Mouse (Mus musculus) mouse embryonic stem cell (cell line): Measurements from ENCODE around the gene Fgf16.

Experiments
- in situ Hi-C, 2 experiments: fragments of 300-500 bp; cut with MboI; formaldehyde crosslinking; loops; 1 replicate in 1 of 2; 3 replicates in 1 of 2; pipeline ENCODE4 v1.14.3; 2019 to 2020; ENCODE audit warnings: low sequenced_read_pairs in 2 of 2, low pct_unique_long_range_greater_than_20kb in 1 of 2, mixed read lengths in 1 of 2; ENCODE audit not compliant: unreplicated experiment in 1 of 2

Gene Fgf16

DNA sequence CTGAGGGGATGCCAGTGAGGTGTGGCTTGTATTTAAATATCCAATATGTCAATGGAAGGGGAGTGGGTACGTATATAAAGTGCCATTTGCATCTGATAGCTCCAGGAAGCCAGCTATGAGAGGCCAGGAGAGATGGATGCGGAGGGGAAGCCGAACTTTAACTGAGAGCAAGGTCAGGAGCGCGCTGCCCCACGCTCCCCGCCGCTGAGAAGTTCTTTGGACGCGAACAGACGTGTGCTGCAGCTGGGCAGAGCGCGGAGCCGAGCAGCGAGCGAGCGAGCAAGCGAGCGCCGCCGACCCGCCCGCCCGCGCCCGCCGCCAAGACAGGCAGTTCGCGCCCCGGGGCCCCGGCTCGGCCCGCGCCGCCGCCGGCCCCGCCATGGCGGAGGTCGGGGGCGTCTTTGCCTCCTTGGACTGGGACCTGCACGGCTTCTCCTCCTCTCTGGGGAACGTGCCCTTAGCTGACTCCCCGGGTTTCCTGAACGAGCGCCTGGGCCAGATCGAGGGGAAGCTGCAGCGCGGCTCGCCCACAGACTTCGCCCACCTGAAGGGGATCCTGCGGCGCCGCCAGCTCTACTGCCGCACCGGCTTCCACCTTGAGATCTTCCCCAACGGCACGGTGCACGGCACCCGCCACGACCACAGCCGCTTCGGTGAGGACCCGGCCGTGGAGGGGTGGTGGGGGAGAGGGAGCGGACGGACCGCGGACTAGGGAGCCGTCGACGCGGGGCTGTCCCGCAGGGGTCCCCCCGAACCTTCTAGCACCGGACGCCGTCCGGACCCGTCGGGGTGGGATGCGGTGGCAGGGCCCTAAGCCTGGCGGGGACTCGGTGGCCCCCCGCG lies at the start of gene Fgf16:
Gene Fgf16, plus strand, starts transcription at position 118 of the 843 bp plus-strand sequence.
- in situ Hi-C loops: loop anchor here in 1 of 2 experiments (25.0 kb wide), 1 partner anchor 398 kb away; no protein-coding TSS in a partner anchor

GRCm38 (mm10) chrX:105714740-105715139 lies 49.3 kb upstream of the Fgf16 start:
- in situ Hi-C loops: no loop called here

DNA sequence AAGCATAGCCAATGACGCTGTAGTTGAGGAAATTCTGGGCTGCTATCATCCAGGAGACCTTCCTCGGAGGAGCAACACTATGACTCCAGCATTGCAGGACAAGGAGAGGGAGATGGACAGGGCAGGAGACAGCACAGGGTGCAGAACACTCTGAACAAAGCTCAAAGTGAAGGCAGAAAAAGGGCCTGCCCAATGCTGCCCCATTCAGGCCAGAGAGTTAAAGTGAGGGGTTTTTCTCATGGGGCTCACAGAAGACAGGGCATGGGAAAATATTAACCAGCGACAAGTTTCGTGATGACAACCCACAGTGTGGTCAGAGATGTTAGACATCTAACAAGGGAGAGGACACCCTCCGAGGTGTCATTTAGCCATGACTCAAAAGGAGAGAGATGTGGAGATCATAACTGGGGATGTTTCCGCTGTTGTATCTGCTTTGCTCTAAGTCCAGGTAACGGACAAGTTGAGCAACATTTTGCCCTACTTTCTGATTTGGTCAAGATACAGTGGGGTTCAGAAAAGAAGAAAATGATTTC lies 48.2 kb upstream of the Fgf16 start:
- in situ Hi-C loops: no loop called here

DNA sequence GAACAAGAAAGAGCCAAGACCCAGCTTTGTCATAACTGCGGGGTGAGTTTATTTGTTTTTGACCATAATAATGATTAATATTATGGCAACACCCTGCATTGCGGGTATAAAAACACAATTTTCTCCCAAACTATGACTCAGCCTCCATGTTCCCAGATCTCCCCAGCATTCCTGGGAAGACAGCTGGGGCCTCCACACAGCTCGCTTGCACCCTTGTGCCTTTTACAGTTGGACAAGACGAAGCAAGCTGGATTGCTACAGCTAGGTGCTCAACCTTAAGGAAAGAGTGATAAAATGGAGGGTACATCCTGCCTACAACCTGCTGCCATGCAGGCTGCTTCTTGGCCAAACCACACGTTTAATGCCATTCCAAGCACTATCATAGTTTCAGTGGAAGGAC lies 45.7 kb upstream of the Fgf16 start:
- in situ Hi-C loops: no loop called here

DNA sequence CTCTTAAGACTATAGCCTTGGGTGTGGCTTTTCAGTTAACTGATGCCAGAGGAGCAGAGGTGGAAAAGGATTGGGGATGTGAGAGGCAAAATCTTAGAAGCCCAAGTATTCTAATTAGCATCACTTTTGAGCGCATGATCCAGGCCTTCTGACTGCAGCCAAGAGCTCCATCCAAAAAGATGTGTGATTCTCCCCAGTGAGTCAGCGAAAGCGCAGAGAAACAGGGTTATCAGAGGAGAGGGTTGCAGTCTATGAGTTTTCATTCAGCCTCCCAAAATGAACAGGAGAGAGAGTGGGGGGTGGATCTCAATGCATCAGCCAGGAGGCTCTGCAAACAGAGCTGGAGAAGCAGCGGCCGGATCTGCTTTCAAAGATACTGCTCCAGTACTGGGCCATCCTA lies 45.1 kb upstream of the Fgf16 start:
- in situ Hi-C loops: no loop called here

DNA sequence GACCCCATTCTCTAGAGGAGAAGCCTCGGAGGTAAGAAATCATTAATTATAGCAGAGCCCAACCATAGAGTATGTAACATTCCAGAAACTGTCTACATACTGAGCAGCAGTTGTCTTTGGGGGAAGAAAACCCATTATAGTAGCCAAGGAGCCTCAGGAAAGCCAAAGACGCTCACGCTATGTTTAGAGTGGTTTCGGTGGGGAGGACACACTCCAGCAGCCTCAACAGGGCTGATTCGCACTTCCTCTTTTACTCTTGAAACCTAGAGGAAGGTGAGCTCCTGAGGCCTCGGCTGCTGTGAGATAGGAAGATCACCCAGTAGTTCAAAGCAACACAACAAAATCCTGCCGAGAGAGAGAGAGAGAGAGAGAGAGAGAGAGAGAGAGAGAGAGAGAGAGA lies 39.9 kb upstream of the Fgf16 start:
- in situ Hi-C loops: no loop called here

DNA sequence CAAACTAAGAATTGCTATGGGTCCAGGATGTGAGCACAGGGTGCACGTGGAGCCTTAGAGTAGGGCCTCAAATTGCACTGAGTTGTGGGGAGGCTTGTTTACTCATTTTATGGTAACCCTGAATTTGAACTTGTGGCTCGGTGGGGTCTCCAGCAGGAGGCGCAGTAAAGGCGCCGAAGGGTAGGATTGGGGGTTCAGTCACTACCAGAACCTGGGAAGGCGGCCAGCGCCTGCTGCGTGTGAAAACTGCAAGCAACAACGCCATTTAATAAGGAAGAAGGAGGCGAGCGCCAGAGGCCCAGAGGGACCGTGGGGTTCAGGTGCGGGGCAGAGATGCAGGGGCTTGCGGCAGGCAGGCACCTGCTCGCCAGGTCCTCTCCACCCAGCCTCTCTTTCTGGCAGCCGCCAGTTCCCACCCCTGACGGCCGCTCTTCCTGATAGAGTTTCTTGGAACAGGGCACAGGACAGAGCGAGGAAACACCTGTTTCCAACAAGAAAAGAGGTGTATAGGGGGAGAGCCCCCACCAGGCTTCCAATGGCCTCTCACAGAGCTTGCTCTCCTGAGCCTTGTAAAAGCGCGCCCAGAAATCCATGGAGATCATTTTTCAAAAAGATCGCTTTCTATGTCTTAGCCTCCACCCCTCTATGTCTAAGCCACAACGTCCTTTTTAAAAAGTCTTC lies 1.1 kb upstream of the Fgf16 start:
- in situ Hi-C loops: loop anchor here in 1 of 2 experiments (25.0 kb wide), 1 partner anchor 399 kb away; no protein-coding TSS in a partner anchor

- in situ Hi-C loops: loop anchor here in 1 of 2 experiments (25.0 kb wide), 1 partner anchor 399 kb away; no protein-coding TSS in a partner anchor
These were observed 467 bp upstream of the Fgf16 start for GRCm38 (mm10) chrX:105763612-105764011.

GRCm38 (mm10) chrX:105765005-105765706 lies 1.1 kb downstream of the Fgf16 start:
- in situ Hi-C loops: loop anchor here in 1 of 2 experiments (25.0 kb wide), 1 partner anchor 397 kb away; no protein-coding TSS in a partner anchor

GRCm38 (mm10) chrX:105766013-105766412 lies 1.9 kb downstream of the Fgf16 start:
- in situ Hi-C loops: loop anchor here in 1 of 2 experiments (25.0 kb wide), 1 partner anchor 396 kb away; no protein-coding TSS in a partner anchor

DNA sequence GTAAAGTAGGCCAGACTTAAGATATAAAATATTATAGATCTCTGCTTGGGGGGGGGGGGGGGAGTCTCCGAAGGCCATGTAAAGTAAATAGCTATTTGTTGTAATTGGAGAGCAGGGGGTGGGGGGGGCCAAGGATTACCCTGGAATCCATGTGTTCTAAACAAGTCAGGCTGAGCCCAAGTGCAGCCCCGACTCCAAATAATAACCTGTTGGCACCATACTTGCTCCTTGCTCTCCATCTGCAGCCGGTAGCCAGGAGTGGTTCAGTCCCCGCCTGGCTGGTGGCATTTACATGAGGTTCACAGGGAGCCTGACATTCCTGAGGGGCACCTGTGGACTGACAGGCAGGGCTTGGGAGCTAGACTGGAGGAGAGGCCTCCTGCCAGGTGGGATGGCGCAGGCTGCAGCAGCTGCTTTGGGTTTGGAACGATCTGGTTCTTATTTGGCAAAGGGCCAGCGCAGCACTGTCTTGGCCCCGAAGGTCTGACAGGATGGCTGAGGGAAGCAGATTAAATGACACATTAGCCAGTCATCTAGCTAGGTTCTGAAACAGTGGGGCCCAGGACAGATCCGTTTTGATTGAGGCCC lies 3.2 kb downstream of the Fgf16 start:
- in situ Hi-C loops: loop anchor here in 1 of 2 experiments (25.0 kb wide), 1 partner anchor 395 kb away; no protein-coding TSS in a partner anchor

DNA sequence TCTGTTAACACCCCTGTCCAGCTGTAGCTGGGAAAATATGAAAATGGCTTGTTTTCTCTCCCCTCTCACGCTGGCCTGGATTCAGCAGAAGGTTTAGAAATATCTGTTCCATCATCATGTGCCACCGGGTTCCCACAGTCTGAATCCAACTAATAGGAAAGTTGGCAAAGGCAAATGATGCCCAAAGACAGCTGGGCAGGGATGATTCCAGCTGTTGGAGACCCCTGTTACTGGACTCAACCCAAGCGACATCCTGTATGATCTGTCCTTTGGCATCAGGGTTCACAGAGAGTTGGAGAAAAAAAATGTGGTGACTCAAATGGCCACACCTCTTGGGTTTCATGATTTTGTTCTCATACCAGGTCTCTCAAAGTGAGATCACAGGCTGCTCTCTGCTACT lies 3.9 kb downstream of the Fgf16 start:
- in situ Hi-C loops: loop anchor here in 1 of 2 experiments (25.0 kb wide), 1 partner anchor 394 kb away; no protein-coding TSS in a partner anchor

- in situ Hi-C loops: loop anchor here in 1 of 2 experiments (25.0 kb wide), 1 partner anchor 389 kb away; no protein-coding TSS in a partner anchor
These were observed 9.2 kb downstream of the Fgf16 start for GRCm38 (mm10) chrX:105773281-105773680.

DNA sequence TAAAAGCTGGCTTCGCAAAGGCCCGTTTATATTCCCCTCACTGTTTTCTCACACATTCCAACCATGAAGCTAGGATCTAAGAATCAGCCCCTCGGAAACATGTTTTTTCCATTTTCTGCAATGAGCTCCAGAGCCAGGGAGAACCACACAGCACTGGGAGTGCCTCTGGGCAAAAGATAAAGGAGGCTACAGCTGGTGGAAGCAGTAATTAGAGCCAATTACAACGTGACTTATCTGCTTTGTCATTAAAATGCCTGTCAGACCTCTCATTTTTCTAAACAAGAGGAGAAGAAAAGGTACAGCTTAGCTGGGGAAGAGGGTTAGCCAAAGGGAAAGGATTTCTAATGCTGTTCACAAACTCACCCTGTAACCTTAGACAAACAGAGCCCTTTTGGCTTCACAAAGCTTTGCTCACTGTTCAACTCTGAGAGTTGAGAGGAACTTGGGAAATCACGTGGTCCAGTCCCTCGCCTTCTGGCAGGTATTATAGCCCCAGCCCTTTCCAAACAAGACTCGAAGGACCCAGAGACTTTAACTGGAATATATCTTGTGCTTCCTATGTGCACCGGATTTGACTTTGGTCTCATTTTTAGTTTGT lies 30.8 kb downstream of the Fgf16 start:
- in situ Hi-C loops: loop anchor here in 1 of 2 experiments (25.0 kb wide), 1 partner anchor 683 kb away; the partner anchor contains the start of gene Magee1

DNA sequence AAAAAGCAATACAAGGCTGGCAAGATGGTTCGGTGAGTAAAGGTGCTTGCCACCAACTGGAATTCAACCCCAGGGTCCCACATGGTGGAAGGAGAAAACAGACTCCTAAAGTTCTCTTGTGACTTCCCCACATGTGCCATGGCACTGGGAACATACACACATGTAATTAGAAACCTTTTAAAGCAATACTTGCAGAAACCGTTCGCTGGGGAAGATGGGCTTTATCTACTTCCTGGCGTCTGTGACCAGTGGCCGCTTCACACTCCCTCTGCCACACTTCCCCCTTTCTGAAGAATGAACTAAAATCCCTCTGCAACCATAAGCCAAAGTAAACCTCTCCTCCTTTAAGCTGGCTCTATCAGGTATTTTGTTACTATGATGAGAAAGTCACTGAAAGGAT lies 60.4 kb downstream of the Fgf16 start:
- in situ Hi-C loops: no loop called here
